Mouse (Mus musculus) cerebellum, adult 2 months (tissue): ENCODE measurements around the gene Sesn3. TPM values are rescaled to one million over a fixed set of nuclear protein-coding genes. Genes with fewer than 3 reads are reported as not detected.
"Not testable (repeated sequence)": the region's sequence is repeated elsewhere in the genome, so short reads cannot be mapped to it uniquely, and the experiment has no call there.

Experiments
- DNase-seq, 2 experiments: peaks; one replicate each; pipeline ENCODE4 v3.0.0; 2021
- H3K27ac ChIP-seq: fragments of 200-500 bp; 2 replicates; pipeline ENCODE4 v1.5.1; 2012; ENCODE audit warnings: low read length, control low read depth, inconsistent platforms; ENCODE audit not compliant: insufficient read depth
- H3K27me3 ChIP-seq: fragments of 200-500 bp; 2 replicates; pipeline ENCODE4 v1.6.1; 2012; ENCODE audit warnings: inconsistent platforms, mild to moderate bottlenecking, low read length, moderate library complexity; ENCODE audit not compliant: control insufficient read depth, insufficient read depth
- H3K4me1 ChIP-seq: fragments of 200-500 bp; 2 replicates; pipeline ENCODE4 v1.6.1; 2011; ENCODE audit warnings: low read length; ENCODE audit not compliant: control insufficient read depth, insufficient read depth
- H3K4me3 ChIP-seq: fragments of 200-500 bp; replicated peaks from 2 replicates; pipeline ENCODE3; 2011; ENCODE audit warnings: mild to moderate bottlenecking, low read depth, low read length, control low read depth; ENCODE audit not compliant: insufficient read depth
- CTCF ChIP-seq: fragments of 200-500 bp; IDR thresholded peaks from 2 replicates; pipeline ENCODE4 v1.5.1; 2011; ENCODE audit warnings: low read depth, mild to moderate bottlenecking, control low read depth, low read length, moderate library complexity, borderline replicate concordance; ENCODE audit not compliant: insufficient read depth
- POLR2A ChIP-seq: fragments of 200-500 bp; IDR thresholded peaks from 2 replicates; pipeline ENCODE4 v1.6.1; 2011; ENCODE audit warnings: low read length, control low read depth, borderline replicate concordance; ENCODE audit not compliant: insufficient read depth
- WGBS: fragments of 180-500 bp; shearing (Covaris S2); methylation state at CpG from one replicate; pipeline ENCODE4 v1.1.7; 2018; 5-methylcytosine and 5-hydroxymethylcytosine counted together
- polyA plus RNA-seq: library from polyadenylated mRNA; depleted of rRNA; stranded (reverse); fragments of >200 nt; gene quantifications from 2 replicates; pipeline ENCODE4 v1.2.3, GENCODE M21; 2012; rRNA removed

The Sesn3 gene
- 26.8 and 27.5 TPM in 2 replicates for polyA plus RNA-seq

DNA sequence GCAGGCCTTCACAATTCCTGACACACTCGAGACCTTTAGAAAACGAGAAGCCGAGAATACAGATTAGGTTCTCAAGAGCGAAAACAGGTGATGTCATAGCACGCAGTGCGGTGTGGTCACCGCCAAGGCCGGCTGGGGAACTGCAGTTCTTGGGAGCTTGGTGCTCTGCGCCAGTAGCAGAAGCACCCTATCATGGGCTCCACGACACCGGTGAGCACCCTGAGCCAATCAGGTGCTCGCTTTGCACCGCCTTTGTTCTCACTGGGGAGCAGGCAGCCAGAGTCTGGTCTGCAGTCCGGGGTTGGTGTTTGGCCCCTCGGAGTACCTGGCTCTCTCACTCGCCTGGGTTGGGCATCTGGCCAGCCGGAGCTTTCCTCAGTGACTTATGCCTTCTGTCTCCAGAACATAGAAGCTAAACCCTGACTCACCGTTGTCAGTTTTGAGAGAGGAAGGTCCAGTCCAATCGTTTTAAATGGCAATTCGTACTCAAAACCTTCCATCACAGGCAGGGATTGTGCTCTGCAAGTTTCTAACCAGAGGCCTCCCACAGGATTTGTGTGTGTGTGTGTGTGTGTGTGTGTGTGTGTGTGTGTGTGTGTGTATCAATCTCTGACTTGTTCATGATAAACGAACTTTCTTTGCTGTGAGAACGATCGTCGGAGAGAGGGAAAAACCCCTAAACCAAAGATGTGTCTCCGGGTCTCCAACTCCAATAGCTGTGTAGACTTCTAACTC lies at the start of gene Sesn3:
TSS of gene Sesn3 (plus strand) at position 82 of the 735 bp plus-strand sequence.
- peak; percentile 80; the same call in 1 of the 2 replicates for TF ChIP-seq POLR2A
- no peak for TF ChIP-seq CTCF

DNA sequence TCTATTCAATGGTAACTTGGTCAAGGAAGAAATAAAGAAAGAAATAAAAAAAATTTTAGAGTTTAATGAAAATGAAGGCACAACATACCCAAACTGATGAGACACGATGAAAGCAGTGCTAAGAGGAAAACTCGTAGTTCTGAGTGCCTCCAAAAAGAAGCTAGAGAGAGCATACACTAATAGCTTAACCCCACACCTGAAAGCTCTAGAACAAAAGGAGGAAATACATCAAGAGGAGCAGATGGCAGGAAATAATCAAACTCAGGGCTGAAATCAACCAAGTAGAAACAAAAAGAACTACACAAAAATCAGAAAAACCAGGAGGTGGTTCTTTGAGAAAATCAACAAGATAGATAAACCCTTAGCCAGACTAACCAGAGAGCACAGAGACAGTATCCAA lies 47.8 kb upstream of the Sesn3 start:
- H3K4me1 ChIP-seq, H3K27ac ChIP-seq, DNase-seq, H3K27me3 ChIP-seq, H3K4me3 ChIP-seq: not testable (repeated sequence)
- 62% methylated on average over 2 of the region's 2 CpGs for WGBS

More for the DNA sequence above, at the start of gene Sesn3:
- Histone ChIP-seq H3K4me3 (peak within 1 kb of the TSS; percentile 54), H3K27ac (peak within 1 kb of the TSS; percentile 57), H3K27me3 (no peaks in the 10 kb centered on the region), H3K4me1 (no peaks in the 10 kb centered on the region)
- DNase-seq, result peak; percentile 87 to 89
- WGBS, result under 1% methylated on average over 25 of the region's 25 CpGs

DNA sequence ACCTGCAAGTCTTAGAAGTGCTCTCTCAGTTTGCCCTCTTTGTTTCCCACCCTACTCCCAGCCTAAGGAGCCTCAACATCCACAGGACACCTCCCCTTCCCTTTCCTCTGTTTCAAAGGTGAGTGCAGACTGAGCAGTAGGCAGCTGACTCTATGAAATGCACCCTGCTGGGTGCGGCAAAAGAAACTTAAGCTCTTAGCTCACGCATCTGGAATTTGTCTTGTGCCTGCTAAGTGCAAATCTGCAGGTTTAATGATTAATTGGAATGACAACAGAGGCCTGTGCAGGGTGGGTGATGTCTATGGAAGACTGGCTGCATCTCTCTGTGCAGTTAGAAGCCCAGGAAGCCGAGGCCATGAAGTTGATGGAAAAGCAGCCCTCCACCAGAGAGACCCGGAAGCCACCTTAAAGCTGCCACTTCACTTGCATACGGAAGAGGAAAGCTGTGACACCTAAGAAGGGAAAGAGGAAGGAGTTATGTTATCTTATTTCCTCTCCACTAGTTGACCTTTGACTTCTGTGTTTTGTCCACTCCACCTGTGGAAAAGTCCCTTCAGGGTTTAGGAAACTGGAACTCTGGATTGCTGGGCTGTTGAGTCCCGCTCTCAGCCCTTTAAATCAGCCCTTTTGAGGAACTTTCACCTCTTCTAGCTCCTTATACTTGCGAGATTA lies 41.0 kb upstream of the Sesn3 start:
- no peaks in the 10 kb centered on the region for H3K4me1 ChIP-seq
- no peak for DNase-seq
- no peak overlapping the region for H3K27ac ChIP-seq
- no peaks in the 10 kb centered on the region for H3K27me3 ChIP-seq
- no peak overlapping the region for H3K4me3 ChIP-seq
- TF ChIP-seq POLR2A, result no peak
- no peak for TF ChIP-seq CTCF
- WGBS, result 58% methylated on average over 7 of the region's 7 CpGs

DNA sequence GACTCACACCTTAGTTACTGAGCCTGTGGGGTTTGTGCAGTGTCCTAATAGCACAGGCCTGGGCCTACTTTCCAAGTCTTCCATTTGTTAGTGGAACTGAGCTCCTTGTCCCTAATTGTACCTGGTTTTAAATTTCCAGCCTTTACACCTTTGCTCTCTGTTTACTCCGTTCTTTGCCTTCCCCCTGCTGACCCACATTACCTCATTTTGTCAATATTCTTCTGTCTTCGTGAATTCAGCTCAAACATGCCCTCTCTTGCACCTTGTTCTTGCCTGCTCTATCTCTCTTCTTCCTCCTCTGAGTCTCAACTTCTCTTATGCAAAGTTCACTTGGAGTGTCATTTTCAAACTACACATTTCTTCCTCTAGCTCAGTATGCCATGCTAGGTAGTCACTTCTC lies 39.6 kb upstream of the Sesn3 start:
- no peaks in the 10 kb centered on the region for H3K4me1 ChIP-seq
- no peak overlapping the region for H3K4me3 ChIP-seq
- WGBS, result 84% methylated on average over 2 of the region's 2 CpGs
- no peak for DNase-seq
- H3K27ac ChIP-seq, result no peak overlapping the region
- no peaks in the 10 kb centered on the region for H3K27me3 ChIP-seq
- no peak for TF ChIP-seq CTCF
- TF ChIP-seq POLR2A, result no peak

DNA sequence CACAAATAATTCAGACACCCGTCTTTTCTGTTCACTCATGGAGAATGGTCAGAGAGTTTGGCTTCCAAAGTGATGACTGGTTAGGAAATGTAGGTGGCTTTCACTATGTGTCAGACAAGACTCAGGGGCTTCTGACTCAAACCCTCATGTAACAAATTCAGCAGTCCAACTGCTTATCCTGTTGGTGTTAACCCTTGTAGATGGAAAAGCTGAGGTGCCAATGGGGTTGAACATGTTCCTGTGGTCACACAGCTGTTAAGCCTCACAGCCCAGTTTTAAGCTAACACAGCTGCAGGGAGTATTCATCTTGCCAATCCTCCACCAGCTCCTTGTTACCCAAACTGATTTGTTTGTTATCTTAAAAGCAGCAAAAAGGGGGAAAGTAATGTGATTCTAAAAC lies 33.9 kb upstream of the Sesn3 start:
- H3K4me1 ChIP-seq, H3K4me3 ChIP-seq, H3K27me3 ChIP-seq, H3K27ac ChIP-seq, DNase-seq: not testable (repeated sequence)
- WGBS, result 50% methylated on average over 1 of the region's 1 CpGs

DNA sequence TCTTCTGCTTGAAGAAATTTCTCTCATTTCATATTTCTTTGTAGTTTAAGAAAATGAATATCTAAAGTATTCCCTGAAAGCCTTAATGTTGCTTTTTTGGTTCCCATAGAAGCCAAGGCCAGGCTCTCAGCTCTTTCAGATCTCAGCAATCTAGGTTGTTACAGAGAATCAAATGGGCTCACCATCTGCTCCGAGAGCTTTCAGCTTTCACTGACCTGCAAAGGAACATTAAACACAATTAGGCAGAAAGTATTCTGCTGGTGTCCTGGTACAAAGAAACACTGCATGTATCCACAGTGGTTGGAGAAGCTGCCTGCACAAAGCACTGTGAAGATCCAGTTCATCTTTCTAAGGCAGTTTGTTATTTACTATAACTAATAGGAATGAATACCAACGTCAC lies 32.6 kb upstream of the Sesn3 start:
- Histone ChIP-seq H3K27ac (no peak overlapping the region), H3K27me3 (no peaks in the 10 kb centered on the region), H3K4me3 (no peak overlapping the region), H3K4me1 (no peaks in the 10 kb centered on the region)
- peak in 1 of 2 experiments; percentile 5 for DNase-seq
- TF ChIP-seq CTCF (no peak), POLR2A (no peak)
- 59% methylated on average over 2 of the region's 2 CpGs for WGBS

DNA sequence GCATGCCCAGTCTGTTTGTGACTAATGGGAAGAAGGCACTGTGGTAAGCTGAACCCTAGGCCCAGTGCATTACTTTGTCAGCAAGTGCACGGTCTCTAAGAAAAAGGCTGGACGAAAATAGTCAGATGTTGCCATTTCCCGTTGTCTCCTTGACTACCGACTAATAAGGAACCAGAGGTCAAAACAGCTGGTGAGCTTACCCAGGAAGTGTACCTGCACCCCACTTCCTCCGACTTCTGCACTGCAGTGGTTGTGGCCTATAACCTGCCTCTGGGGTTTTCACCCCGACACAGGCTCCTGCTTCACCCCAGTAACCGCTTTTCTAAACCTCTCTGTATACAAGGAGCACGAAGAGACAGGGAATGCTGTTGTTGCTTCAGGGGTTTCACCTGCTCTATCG lies 30.3 kb upstream of the Sesn3 start:
- WGBS, result 54% methylated on average over 9 of the region's 9 CpGs
- no peak for DNase-seq
- H3K4me1 ChIP-seq, result no peaks in the 10 kb centered on the region
- no peak overlapping the region for H3K4me3 ChIP-seq
- no peaks in the 10 kb centered on the region for H3K27me3 ChIP-seq
- TF ChIP-seq CTCF, result no peak
- TF ChIP-seq POLR2A, result no peak
- no peak overlapping the region for H3K27ac ChIP-seq

DNA sequence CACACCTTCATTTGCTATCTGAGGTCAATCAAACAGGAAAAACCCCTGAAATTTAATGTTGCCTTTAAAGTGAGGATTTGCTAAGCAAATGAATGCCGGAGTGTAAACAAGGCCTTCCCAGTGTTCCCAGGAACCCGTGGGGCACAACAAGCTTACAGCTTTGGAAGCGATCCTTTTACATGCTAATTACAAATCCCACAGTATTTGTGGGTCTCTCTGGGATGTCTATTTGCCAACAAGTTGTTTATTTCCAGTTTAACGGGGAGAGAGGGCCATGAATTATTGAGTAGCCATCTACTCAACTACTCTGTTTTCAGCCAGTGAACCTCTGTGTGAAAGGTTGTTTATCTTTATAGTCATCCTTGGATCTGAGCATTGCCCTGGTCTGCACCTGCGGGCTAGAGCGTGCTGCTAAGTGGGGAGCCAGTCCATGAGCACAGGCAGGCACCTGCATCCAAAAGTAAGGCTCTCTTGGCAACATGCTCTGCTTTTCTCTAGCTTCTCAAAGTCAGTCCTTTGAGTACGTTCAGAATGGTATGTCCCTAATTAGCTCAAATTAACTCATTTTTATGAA lies 29.8 kb upstream of the Sesn3 start:
- Histone ChIP-seq H3K4me3 (no peak overlapping the region), H3K27me3 (no peaks in the 10 kb centered on the region), H3K27ac (no peak overlapping the region), H3K4me1 (no peaks in the 10 kb centered on the region)
- TF ChIP-seq CTCF (no peak), POLR2A (no peak)
- 48% methylated on average over 7 of the region's 7 CpGs for WGBS
- peak in 1 of 2 experiments; percentile 1 for DNase-seq
